Mouse (Mus musculus): ENCODE data around the gene Igf2bp2. TPM values are rescaled to one million over a fixed set of nuclear protein-coding genes. Genes with fewer than 3 reads are reported as not detected.

Gene Igf2bp2
- polyA plus RNA-seq, 1 experiment: 89.0 TPM

GRCm38 (mm10) chr16:22121109-22121508 lies 42.0 kb downstream of the Igf2bp2 start:
- no peaks in the 10 kb centered on the region for H3K27me3 ChIP-seq (ENCODE audit: control insufficient read depth, insufficient read depth, low read length, poor library complexity, severe bottlenecking)
- TF ChIP-seq POLR2A (IDR thresholded peaks at IDR 0.05; ENCODE audit: insufficient read depth, low read length): no peak
- TF ChIP-seq CTCF (IDR thresholded peaks at IDR 0.05; ENCODE audit: low read depth, low read length): no peak
- TF ChIP-seq EP300 (IDR thresholded peaks at IDR 0.05; ENCODE audit: insufficient read depth, low read depth, low read length): no peak
- H3K27ac ChIP-seq (ENCODE audit: insufficient read depth, low read length): no peak overlapping the region
- H3K36me3 ChIP-seq (ENCODE audit: control insufficient read depth, insufficient read depth, low read length, poor library complexity, severe bottlenecking): no peaks in the 10 kb centered on the region
- no peak overlapping the region for H3K4me3 ChIP-seq (ENCODE audit: low read depth, low read length)
- H3K9me3 ChIP-seq (replicated peaks; ENCODE audit: control insufficient read depth, insufficient read depth, low read length, poor library complexity, severe bottlenecking): no peaks in the 10 kb centered on the region
- H3K4me1 ChIP-seq (ENCODE audit: control insufficient read depth, insufficient read depth, low read length): peaks cover 3% of the 10 kb centered on the region
- no peak overlapping the region for H3K9ac ChIP-seq (ENCODE audit: low read depth, poor library complexity, severe bottlenecking)

DNA sequence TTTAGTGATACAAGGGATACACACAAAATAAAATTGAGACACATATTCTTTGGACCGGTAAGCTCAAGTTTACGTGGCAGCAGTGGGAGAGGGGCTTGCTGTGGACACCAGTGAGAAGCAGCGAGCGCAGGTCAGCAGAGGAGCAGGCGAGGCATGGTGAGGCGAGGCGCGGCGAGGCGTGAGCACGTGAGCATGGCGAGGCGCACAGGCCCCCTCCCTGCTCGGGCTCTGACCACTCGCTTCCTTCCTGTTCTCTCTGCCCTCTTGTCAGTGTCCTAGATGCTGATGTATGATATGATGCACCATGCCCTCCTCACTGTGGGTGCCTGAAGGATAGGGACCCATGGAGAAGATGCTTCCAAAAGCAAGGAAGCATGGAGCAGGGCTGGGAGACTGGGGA lies 43.6 kb downstream of the Igf2bp2 start:
- no peak overlapping the region for H3K9ac ChIP-seq (ENCODE audit: low read depth, poor library complexity, severe bottlenecking)
- no peaks in the 10 kb centered on the region for H3K9me3 ChIP-seq (replicated peaks; ENCODE audit: control insufficient read depth, insufficient read depth, low read length, poor library complexity, severe bottlenecking)
- no peak overlapping the region for H3K27ac ChIP-seq (ENCODE audit: insufficient read depth, low read length)
- H3K27me3 ChIP-seq (ENCODE audit: control insufficient read depth, insufficient read depth, low read length, poor library complexity, severe bottlenecking): no peaks in the 10 kb centered on the region
- no peak overlapping the region for H3K4me3 ChIP-seq (ENCODE audit: low read depth, low read length)
- peaks cover 3% of the 10 kb centered on the region for H3K4me1 ChIP-seq (ENCODE audit: control insufficient read depth, insufficient read depth, low read length)
- no peaks in the 10 kb centered on the region for H3K36me3 ChIP-seq (ENCODE audit: control insufficient read depth, insufficient read depth, low read length, poor library complexity, severe bottlenecking)
- TF ChIP-seq POLR2A (IDR thresholded peaks at IDR 0.05; ENCODE audit: insufficient read depth, low read length) (no peak), EP300 (IDR thresholded peaks at IDR 0.05; ENCODE audit: insufficient read depth, low read depth, low read length) (no peak), CTCF (IDR thresholded peaks at IDR 0.05; ENCODE audit: low read depth, low read length) (no peak)

DNA sequence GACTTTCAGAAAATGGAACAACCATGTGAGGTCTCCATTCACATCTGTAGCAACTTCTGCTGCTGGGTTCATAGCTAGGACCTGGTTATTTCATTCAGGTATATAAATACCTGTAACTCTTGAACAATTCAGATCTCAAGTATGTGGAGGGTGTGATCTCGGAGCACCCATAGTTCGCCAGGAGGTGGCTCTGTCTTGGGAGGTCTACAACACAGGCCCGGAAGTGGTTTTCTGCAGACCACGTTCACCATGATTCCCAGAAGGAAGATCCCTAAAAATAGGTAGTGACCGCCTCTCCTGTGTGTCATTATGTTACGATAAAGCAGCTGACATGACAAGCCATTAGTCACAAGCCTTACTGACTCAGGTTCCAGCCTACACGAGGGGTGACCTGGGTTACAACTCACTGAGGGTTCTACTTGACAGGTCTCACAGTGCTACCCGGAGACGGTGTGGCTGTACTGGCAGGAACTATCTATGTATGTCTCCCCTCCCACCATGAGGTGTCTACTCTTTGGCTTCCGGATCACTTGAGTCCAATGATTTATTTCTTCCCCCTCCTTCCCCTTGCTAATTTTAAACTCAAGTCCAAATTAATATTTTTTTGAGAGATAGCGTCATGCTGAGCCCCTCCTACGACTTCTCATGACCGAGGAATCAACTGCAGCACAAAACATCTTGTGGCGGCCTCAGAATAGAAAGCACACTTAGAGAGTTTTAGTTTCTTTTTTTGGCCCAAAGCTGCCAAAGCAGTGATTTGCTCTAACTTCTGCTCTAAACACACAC lies 44.2 kb downstream of the Igf2bp2 start:
- no peaks in the 10 kb centered on the region for H3K36me3 ChIP-seq (ENCODE audit: control insufficient read depth, insufficient read depth, low read length, poor library complexity, severe bottlenecking)
- TF ChIP-seq CTCF (IDR thresholded peaks at IDR 0.05; ENCODE audit: low read depth, low read length): no peak
- no peak for TF ChIP-seq EP300 (IDR thresholded peaks at IDR 0.05; ENCODE audit: insufficient read depth, low read depth, low read length)
- TF ChIP-seq POLR2A (IDR thresholded peaks at IDR 0.05; ENCODE audit: insufficient read depth, low read length): no peak

DNA sequence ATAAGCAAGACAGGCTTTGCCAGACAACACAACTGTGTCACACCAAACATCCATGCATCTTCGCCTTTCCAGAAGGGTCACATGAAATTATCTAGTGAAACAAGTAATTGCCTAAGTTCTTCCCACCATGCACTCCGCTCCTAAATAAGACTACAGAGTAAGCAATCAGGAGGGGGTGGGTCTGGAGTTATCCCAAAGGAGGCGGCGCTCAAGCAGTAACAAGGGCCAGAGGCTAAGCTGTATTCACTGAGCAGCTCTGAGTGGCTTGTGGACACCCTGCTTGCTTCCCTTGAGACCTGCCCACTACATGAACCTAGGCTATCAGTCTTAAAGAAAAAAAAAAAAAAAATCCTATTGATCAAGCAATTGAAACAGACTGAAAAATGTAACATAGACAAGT lies 44.9 kb downstream of the Igf2bp2 start:
- peaks cover 2% of the 10 kb centered on the region for H3K4me1 ChIP-seq (ENCODE audit: control insufficient read depth, insufficient read depth, low read length)
- no peaks in the 10 kb centered on the region for H3K9me3 ChIP-seq (replicated peaks; ENCODE audit: control insufficient read depth, insufficient read depth, low read length, poor library complexity, severe bottlenecking)
- no peak overlapping the region for H3K4me3 ChIP-seq (ENCODE audit: low read depth, low read length)
- H3K27ac ChIP-seq (ENCODE audit: insufficient read depth, low read length): no peak overlapping the region
- no peak for TF ChIP-seq CTCF (IDR thresholded peaks at IDR 0.05; ENCODE audit: low read depth, low read length)
- H3K27me3 ChIP-seq (ENCODE audit: control insufficient read depth, insufficient read depth, low read length, poor library complexity, severe bottlenecking): no peaks in the 10 kb centered on the region
- no peak overlapping the region for H3K9ac ChIP-seq (ENCODE audit: low read depth, poor library complexity, severe bottlenecking)
- H3K36me3 ChIP-seq (ENCODE audit: control insufficient read depth, insufficient read depth, low read length, poor library complexity, severe bottlenecking): no peaks in the 10 kb centered on the region

More for the DNA sequence above, 44.2 kb downstream of the Igf2bp2 start:
- Histone ChIP-seq H3K4me3 (ENCODE audit: low read depth, low read length) (no peak overlapping the region), H3K27me3 (ENCODE audit: control insufficient read depth, insufficient read depth, low read length, poor library complexity, severe bottlenecking) (no peaks in the 10 kb centered on the region), H3K9ac (ENCODE audit: low read depth, poor library complexity, severe bottlenecking) (no peak overlapping the region), H3K9me3 (replicated peaks; ENCODE audit: control insufficient read depth, insufficient read depth, low read length, poor library complexity, severe bottlenecking) (no peaks in the 10 kb centered on the region), H3K4me1 (ENCODE audit: control insufficient read depth, insufficient read depth, low read length) (peaks cover 3% of the 10 kb centered on the region), H3K27ac (ENCODE audit: insufficient read depth, low read length) (no peak overlapping the region)

- no peak overlapping the region for H3K4me3 ChIP-seq (ENCODE audit: low read depth, low read length)
- H3K9me3 ChIP-seq (replicated peaks; ENCODE audit: control insufficient read depth, insufficient read depth, low read length, poor library complexity, severe bottlenecking): no peaks in the 10 kb centered on the region
- H3K27ac ChIP-seq (ENCODE audit: insufficient read depth, low read length): no peak overlapping the region
- no peaks in the 10 kb centered on the region for H3K27me3 ChIP-seq (ENCODE audit: control insufficient read depth, insufficient read depth, low read length, poor library complexity, severe bottlenecking)
- TF ChIP-seq CTCF (IDR thresholded peaks at IDR 0.05; ENCODE audit: low read depth, low read length) (no peak), EP300 (IDR thresholded peaks at IDR 0.05; ENCODE audit: insufficient read depth, low read depth, low read length) (no peak), POLR2A (IDR thresholded peaks at IDR 0.05; ENCODE audit: insufficient read depth, low read length) (no peak)
- no peaks in the 10 kb centered on the region for H3K36me3 ChIP-seq (ENCODE audit: control insufficient read depth, insufficient read depth, low read length, poor library complexity, severe bottlenecking)
- H3K4me1 ChIP-seq (ENCODE audit: control insufficient read depth, insufficient read depth, low read length): peaks cover 2% of the 10 kb centered on the region
- no peak overlapping the region for H3K9ac ChIP-seq (ENCODE audit: low read depth, poor library complexity, severe bottlenecking)
Observed at GRCm38 (mm10) chr16:22116748-22117147, 46.4 kb downstream of the Igf2bp2 start.

GRCm38 (mm10) chr16:22116058-22116457 lies 47.0 kb downstream of the Igf2bp2 start:
- TF ChIP-seq POLR2A (IDR thresholded peaks at IDR 0.05; ENCODE audit: insufficient read depth, low read length) (no peak), CTCF (IDR thresholded peaks at IDR 0.05; ENCODE audit: low read depth, low read length) (no peak), EP300 (IDR thresholded peaks at IDR 0.05; ENCODE audit: insufficient read depth, low read depth, low read length) (no peak)
- Histone ChIP-seq H3K27ac (ENCODE audit: insufficient read depth, low read length) (no peak overlapping the region), H3K36me3 (ENCODE audit: control insufficient read depth, insufficient read depth, low read length, poor library complexity, severe bottlenecking) (no peaks in the 10 kb centered on the region), H3K4me1 (ENCODE audit: control insufficient read depth, insufficient read depth, low read length) (peaks cover 2% of the 10 kb centered on the region), H3K9me3 (replicated peaks; ENCODE audit: control insufficient read depth, insufficient read depth, low read length, poor library complexity, severe bottlenecking) (no peaks in the 10 kb centered on the region), H3K27me3 (ENCODE audit: control insufficient read depth, insufficient read depth, low read length, poor library complexity, severe bottlenecking) (no peaks in the 10 kb centered on the region), H3K9ac (ENCODE audit: low read depth, poor library complexity, severe bottlenecking) (no peak overlapping the region), H3K4me3 (ENCODE audit: low read depth, low read length) (no peak overlapping the region)

Measured in ES-Bruce4 (cell line).